Mouse (Mus musculus): Measurements from ENCODE around the gene A730015C16Rik. TPM values are rescaled to one million over a fixed set of nuclear protein-coding genes. Genes with fewer than 3 reads are reported as not detected.
A peak's percentile ranks its signal among the peaks of the same experiment; 100 is the strongest.

A730015C16Rik gene
- polyA plus RNA-seq, 1 experiment from 2014 or later: 0.38 TPM

- H3K4me2 ChIP-seq (replicated peaks; ENCODE audit: low read depth): no peak overlapping the region
- no peaks in the 10 kb centered on the region for H3K4me1 ChIP-seq (replicated peaks; ENCODE audit: control insufficient read depth, insufficient read depth)
- no peak for ATAC-seq (ENCODE audit: low FRiP score, low TSS enrichment)
- no peak overlapping the region for H3K27ac ChIP-seq (replicated peaks)
- DNase-seq (ENCODE audit: low spot score): no peak
- H3K9ac ChIP-seq (ENCODE audit: low read length): no peak overlapping the region
- no peak overlapping the region for H3K4me3 ChIP-seq (ENCODE audit: low read depth, low read length)
- TF ChIP-seq CTCF (IDR thresholded peaks at IDR 0.05; ENCODE audit: low read depth) (no peak), EP300 (optimal IDR thresholded peaks at IDR 0.05) (no peak)
- no peaks in the 10 kb centered on the region for H3K27me3 ChIP-seq (ENCODE audit: control insufficient read depth, insufficient read depth, low read length)
- H3K36me3 ChIP-seq (ENCODE audit: control insufficient read depth, insufficient read depth, low read length): peaks cover 18% of the 10 kb centered on the region; the same call in 1 of the 2 replicates
- WGBS: 86% methylated on average over 1 of the region's 1 CpGs
- no peaks in the 10 kb centered on the region for H3K9me3 ChIP-seq (ENCODE audit: control insufficient read depth, low read length)
Measured at GRCm38 (mm10) chr4:108826096-108826495, 22.3 kb downstream of the A730015C16Rik start.

GRCm38 (mm10) chr4:108825677-108826076 is 22.7 kb downstream of the A730015C16Rik start:
- ATAC-seq (ENCODE audit: low FRiP score, low TSS enrichment) (no peak), DNase-seq (ENCODE audit: low spot score) (no peak)
- H3K36me3 ChIP-seq (ENCODE audit: control insufficient read depth, insufficient read depth, low read length): peaks cover 18% of the 10 kb centered on the region; the same call in 1 of the 2 replicates
- no peak overlapping the region for H3K4me2 ChIP-seq (replicated peaks; ENCODE audit: low read depth)
- H3K4me3 ChIP-seq (ENCODE audit: low read depth, low read length): no peak overlapping the region
- H3K27me3 ChIP-seq (ENCODE audit: control insufficient read depth, insufficient read depth, low read length): no peaks in the 10 kb centered on the region
- 79% methylated on average over 3 of the region's 3 CpGs for WGBS
- no peak for TF ChIP-seq CTCF (IDR thresholded peaks at IDR 0.05; ENCODE audit: low read depth)
- no peak for TF ChIP-seq EP300 (optimal IDR thresholded peaks at IDR 0.05)
- no peak overlapping the region for H3K9ac ChIP-seq (ENCODE audit: low read length)
- no peaks in the 10 kb centered on the region for H3K9me3 ChIP-seq (ENCODE audit: control insufficient read depth, low read length)
- no peaks in the 10 kb centered on the region for H3K4me1 ChIP-seq (replicated peaks; ENCODE audit: control insufficient read depth, insufficient read depth)
- no peak overlapping the region for H3K27ac ChIP-seq (replicated peaks)

- no peak for DNase-seq (ENCODE audit: low spot score)
Measured at GRCm38 (mm10) chr4:108811550-108811949, 36.9 kb downstream of the A730015C16Rik start.

GRCm38 (mm10) chr4:108811142-108811541 is 37.3 kb downstream of the A730015C16Rik start:
- H3K27me3 ChIP-seq (ENCODE audit: control insufficient read depth, insufficient read depth, low read length): no peaks in the 10 kb centered on the region
- no peaks in the 10 kb centered on the region for H3K36me3 ChIP-seq (ENCODE audit: control insufficient read depth, insufficient read depth, low read length)
- H3K9me3 ChIP-seq (ENCODE audit: control insufficient read depth, low read length): no peaks in the 10 kb centered on the region
- TF ChIP-seq CTCF (IDR thresholded peaks at IDR 0.05; ENCODE audit: low read depth) (no peak), EP300 (optimal IDR thresholded peaks at IDR 0.05) (no peak)
- H3K4me1 ChIP-seq (replicated peaks; ENCODE audit: control insufficient read depth, insufficient read depth): no peaks in the 10 kb centered on the region
- H3K9ac ChIP-seq (ENCODE audit: low read length): no peak overlapping the region
- H3K4me3 ChIP-seq (ENCODE audit: low read depth, low read length): no peak overlapping the region
- 76% methylated on average over 4 of the region's 4 CpGs for WGBS
- DNase-seq (ENCODE audit: low spot score) (no peak), ATAC-seq (ENCODE audit: low FRiP score, low TSS enrichment) (no peak)
- H3K4me2 ChIP-seq (replicated peaks; ENCODE audit: low read depth): no peak overlapping the region
- H3K27ac ChIP-seq (replicated peaks): no peak overlapping the region

More at GRCm38 (mm10) chr4:108811550-108811949, 36.9 kb downstream of the A730015C16Rik start:
- Histone ChIP-seq H3K4me1 (replicated peaks; ENCODE audit: control insufficient read depth, insufficient read depth) (no peaks in the 10 kb centered on the region), H3K36me3 (ENCODE audit: control insufficient read depth, insufficient read depth, low read length) (no peaks in the 10 kb centered on the region), H3K9me3 (ENCODE audit: control insufficient read depth, low read length) (no peaks in the 10 kb centered on the region), H3K4me3 (ENCODE audit: low read depth, low read length) (no peak overlapping the region), H3K9ac (ENCODE audit: low read length) (no peak overlapping the region), H3K27ac (replicated peaks) (no peak overlapping the region), H3K4me2 (replicated peaks; ENCODE audit: low read depth) (no peak overlapping the region), H3K27me3 (ENCODE audit: control insufficient read depth, insufficient read depth, low read length) (no peaks in the 10 kb centered on the region)
- 74% methylated on average over 6 of the region's 6 CpGs for WGBS
- ATAC-seq (ENCODE audit: low FRiP score, low TSS enrichment): no peak
- TF ChIP-seq EP300 (optimal IDR thresholded peaks at IDR 0.05): no peak
- no peak for TF ChIP-seq CTCF (IDR thresholded peaks at IDR 0.05; ENCODE audit: low read depth)

- H3K9ac ChIP-seq (ENCODE audit: low read length): no peak overlapping the region
- no peak; the same call in 1 of the 2 replicates for ATAC-seq (ENCODE audit: low FRiP score, low TSS enrichment)
Measured at GRCm38 (mm10) chr4:108803535-108803934, 44.9 kb downstream of the A730015C16Rik start.

GRCm38 (mm10) chr4:108798083-108798830 is 50.2 kb downstream of the A730015C16Rik start:
- no peak overlapping the region for H3K4me3 ChIP-seq (ENCODE audit: low read depth, low read length)
- no peak overlapping the region for H3K4me2 ChIP-seq (replicated peaks; ENCODE audit: low read depth)
- H3K36me3 ChIP-seq (ENCODE audit: control insufficient read depth, insufficient read depth, low read length): no peaks in the 10 kb centered on the region
- peak; percentile 84 for TF ChIP-seq CTCF (IDR thresholded peaks at IDR 0.05; ENCODE audit: low read depth)
- no peak for TF ChIP-seq EP300 (optimal IDR thresholded peaks at IDR 0.05)
- no peaks in the 10 kb centered on the region for H3K27me3 ChIP-seq (ENCODE audit: control insufficient read depth, insufficient read depth, low read length)
- no peaks in the 10 kb centered on the region for H3K4me1 ChIP-seq (replicated peaks; ENCODE audit: control insufficient read depth, insufficient read depth)
- peak; percentile 81 for DNase-seq (ENCODE audit: low spot score)
- 54% methylated on average over 2 of the region's 2 CpGs for WGBS
- H3K9me3 ChIP-seq (ENCODE audit: control insufficient read depth, low read length): no peaks in the 10 kb centered on the region
- peak; percentile 67 for ATAC-seq (ENCODE audit: low FRiP score, low TSS enrichment)
- no peak overlapping the region for H3K27ac ChIP-seq (replicated peaks)
- H3K9ac ChIP-seq (ENCODE audit: low read length): no peak overlapping the region

More at GRCm38 (mm10) chr4:108803535-108803934, 44.9 kb downstream of the A730015C16Rik start:
- Histone ChIP-seq H3K4me3 (ENCODE audit: low read depth, low read length) (no peak overlapping the region), H3K27me3 (ENCODE audit: control insufficient read depth, insufficient read depth, low read length) (no peaks in the 10 kb centered on the region), H3K4me2 (replicated peaks; ENCODE audit: low read depth) (no peak overlapping the region), H3K36me3 (ENCODE audit: control insufficient read depth, insufficient read depth, low read length) (no peaks in the 10 kb centered on the region), H3K4me1 (replicated peaks; ENCODE audit: control insufficient read depth, insufficient read depth) (no peaks in the 10 kb centered on the region), H3K9me3 (ENCODE audit: control insufficient read depth, low read length) (no peaks in the 10 kb centered on the region), H3K27ac (replicated peaks) (no peak overlapping the region)
- 73% methylated on average over 2 of the region's 2 CpGs for WGBS
- no peak for DNase-seq (ENCODE audit: low spot score)
- TF ChIP-seq CTCF (IDR thresholded peaks at IDR 0.05; ENCODE audit: low read depth) (no peak), EP300 (optimal IDR thresholded peaks at IDR 0.05) (no peak)

Other genes with a start within 250 kb of the A730015C16Rik start
- 20.9 and 23.1 TPM in 2 replicates for gene Cc2d1b, start 228.7 kb downstream of the A730015C16Rik start, polyA plus RNA-seq (2015; fragmentation: Nextera tagmentation; extraction: Ambion mirVana)
- gene 3110021N24Rik, start 129.0 kb downstream of the A730015C16Rik start, polyA plus RNA-seq (2015; fragmentation: Nextera tagmentation; extraction: Ambion mirVana): 0.99 and 1.1 TPM in 2 replicates
- gene Zfyve9, start 67.8 kb downstream of the A730015C16Rik start, polyA plus RNA-seq (2015; fragmentation: Nextera tagmentation; extraction: Ambion mirVana): 2.6 and 3.0 TPM in 2 replicates
- 114 TPM in 2 replicates for gene Btf3l4, start 15.0 kb downstream of the A730015C16Rik start, polyA plus RNA-seq (2015; fragmentation: Nextera tagmentation; extraction: Ambion mirVana)
- 64.0 and 66.7 TPM in 2 replicates for gene Txndc12, start 14.0 kb downstream of the A730015C16Rik start, polyA plus RNA-seq (2015; fragmentation: Nextera tagmentation; extraction: Ambion mirVana)
- gene Kti12, start 834 bp downstream of the A730015C16Rik start, polyA plus RNA-seq (2015; fragmentation: Nextera tagmentation; extraction: Ambion mirVana): 30.9 TPM in 2 replicates
- 11.6 and 11.9 TPM in 2 replicates for gene Rab3b, start 30.4 kb upstream of the A730015C16Rik start, polyA plus RNA-seq (2015; fragmentation: Nextera tagmentation; extraction: Ambion mirVana)
- gene Nrd1, start 152.0 kb upstream of the A730015C16Rik start, polyA plus RNA-seq (2015; fragmentation: Nextera tagmentation; extraction: Ambion mirVana): 53.5 and 62.0 TPM in 2 replicates

All from stomach, postnatal 0 days (tissue).